Mouse (Mus musculus) brain, embryonic 14.5 days (tissue): ENCODE measurements at regions not wholly inside any gene's neighbourhood (a gene's known extent, or its start where the extent isn't known, plus 50 kb on each side); places are given as distances from the start of the nearest gene placed in this dataset.

ENCODE experiments used
- DNase-seq: peaks from one replicate; pipeline ENCODE4 v3.0.0-alpha.2; 2011; ENCODE audit warnings: low read depth
- CTCF ChIP-seq: fragments of 200-500 bp; IDR thresholded peaks from 2 replicates; pipeline ENCODE4 v1.5.1; 2012; ENCODE audit warnings: inconsistent platforms, mild to moderate bottlenecking, moderate library complexity, borderline replicate concordance; ENCODE audit not compliant: insufficient read depth, insufficient read length; ENCODE audit errors: extremely low read depth
- POLR2A ChIP-seq: fragments of 200-500 bp; IDR thresholded peaks from 2 replicates; pipeline ENCODE4 v1.6.1; 2012; ENCODE audit warnings: mild to moderate bottlenecking, inconsistent platforms, borderline replicate concordance; ENCODE audit not compliant: poor library complexity, insufficient read depth, insufficient read length, severe bottlenecking; ENCODE audit errors: extremely low read depth

GRCm38 (mm10) chr13:52741371-52741770 lies 158.4 kb downstream of the Syk start:
- peak; percentile 36 for DNase-seq
- TF ChIP-seq POLR2A: no peak
- TF ChIP-seq CTCF: no peak

DNA sequence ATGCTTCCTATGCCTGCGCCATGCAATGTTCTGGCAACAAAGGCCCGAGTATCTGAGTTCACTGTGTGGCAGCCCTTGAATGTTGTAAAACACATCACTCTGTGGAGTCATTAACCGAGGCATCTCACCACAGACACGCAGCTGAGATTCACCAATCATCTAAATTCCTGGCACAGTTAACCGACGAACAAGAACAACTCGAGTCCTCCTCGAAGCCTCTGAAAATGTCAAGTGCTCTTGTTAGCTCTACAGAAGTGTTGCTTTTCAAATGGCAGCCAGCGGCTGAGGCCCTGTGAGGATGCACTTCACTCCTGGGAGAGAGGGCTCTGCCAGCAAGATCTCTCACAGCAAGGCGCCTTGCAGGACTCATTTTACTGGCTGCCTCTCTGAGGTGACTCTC lies 173.0 kb downstream of the Syk start:
- DNase-seq: peak; percentile 79
- TF ChIP-seq POLR2A (no peak), CTCF (no peak)

- DNase-seq: peak; percentile 89
- TF ChIP-seq POLR2A (no peak), CTCF (no peak)
These were observed 163.8 kb downstream of the Auh start for GRCm38 (mm10) chr13:52765508-52766181.

DNA sequence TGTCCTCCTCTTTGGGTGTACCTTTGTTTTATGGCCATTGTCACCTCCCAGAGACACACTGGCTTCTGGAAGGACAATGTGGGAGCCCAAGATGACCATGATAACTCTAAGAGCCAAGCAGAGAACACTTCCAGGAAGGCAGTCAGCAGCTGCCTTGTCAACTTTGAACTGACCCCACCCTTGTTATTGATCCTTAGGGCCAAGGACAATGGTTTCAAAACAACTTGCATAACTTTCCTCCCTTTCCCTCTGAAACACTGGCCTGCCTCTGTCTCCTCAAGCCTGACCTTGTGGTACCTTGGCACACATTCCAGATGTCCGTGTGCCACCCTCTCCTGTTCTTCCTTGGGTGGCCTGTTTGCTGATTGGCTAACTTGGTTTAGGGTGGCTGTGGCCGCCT lies 163.2 kb downstream of the Auh start:
- TF ChIP-seq CTCF: no peak
- TF ChIP-seq POLR2A: no peak
- no peak for DNase-seq

- TF ChIP-seq CTCF (no peak), POLR2A (no peak)
- peak; percentile 58 for DNase-seq
These were observed 159.5 kb downstream of the Auh start for GRCm38 (mm10) chr13:52769956-52770355.

DNA sequence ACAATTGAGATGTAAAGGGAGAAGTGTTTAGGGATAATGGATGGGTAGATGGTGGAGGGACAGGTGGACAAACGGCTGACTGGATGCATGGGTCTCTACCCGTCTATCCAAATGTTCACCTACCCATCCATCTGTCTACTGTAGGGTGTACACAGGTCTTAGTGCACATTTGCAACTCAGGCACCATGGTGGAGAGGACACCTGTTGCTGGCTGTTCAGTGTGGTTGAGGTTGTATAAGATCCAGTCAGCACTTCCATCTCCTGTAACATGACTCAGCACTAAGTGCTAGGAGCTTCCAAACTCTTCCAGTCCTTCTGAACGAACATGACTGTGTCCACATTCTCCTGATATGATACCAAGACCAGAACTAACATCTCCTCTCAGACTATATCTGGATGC lies 158.0 kb downstream of the Auh start:
- DNase-seq: no peak
- TF ChIP-seq CTCF (no peak), POLR2A (no peak)

DNA sequence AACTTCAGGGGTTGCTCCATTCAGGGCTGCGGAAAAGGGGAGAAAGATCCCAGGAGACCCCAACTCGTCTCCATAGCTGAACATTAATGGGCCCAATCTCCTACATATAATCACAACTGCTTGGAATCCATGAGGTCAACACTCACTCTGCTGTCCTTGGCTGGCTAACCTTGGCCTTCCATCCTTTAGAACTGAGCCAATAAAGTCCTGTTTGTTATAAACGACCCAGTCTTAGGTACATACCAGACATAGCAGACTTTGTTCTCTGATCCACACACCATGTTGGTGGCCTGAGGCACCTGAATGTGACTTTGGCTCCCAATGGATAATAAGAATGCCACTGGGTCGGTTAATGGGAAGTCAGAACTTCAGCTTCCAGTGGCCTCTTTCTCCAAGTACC lies 157.4 kb downstream of the Auh start:
- no peak for DNase-seq
- TF ChIP-seq POLR2A: no peak
- no peak for TF ChIP-seq CTCF

- peak; percentile 35 for DNase-seq
- TF ChIP-seq POLR2A (no peak), CTCF (no peak)
These were observed 152.0 kb downstream of the Auh start for GRCm38 (mm10) chr13:52777396-52778034.

GRCm38 (mm10) chr13:52778848-52779247 lies 150.6 kb downstream of the Auh start:
- TF ChIP-seq POLR2A (no peak), CTCF (no peak)
- DNase-seq: no peak
